8 mouse cellular contexts compared by ENCODE assay signal in genomic region chr7:4556256-4557166, GRCm38 (mm10). TPM values are rescaled to one million over a fixed set of nuclear protein-coding genes. Genes with fewer than 3 reads are reported as not detected.
A peak's percentile ranks its signal among the peaks of the same experiment; 100 is the strongest.
DNase-seq lines count a peak whose midpoint lies in the region; ATAC-seq and TF ChIP-seq lines count a peak whose summit lies in the region.

No protein-coding gene starts in this region.

- H3K27me3 ChIP-seq in E14TG2a.4 (ENCODE audit: insufficient read depth, low read length) = peaks cover 14% of the 10 kb centered on the region
- H3K27me3 ChIP-seq in forebrain, embryonic 11.5 days (ENCODE audit: control insufficient read depth, insufficient read depth, low read length) = no peaks in the 10 kb centered on the region
- peaks cover 4% of the 10 kb centered on the region for H3K27me3 ChIP-seq in liver, embryonic 15.5 days
- H3K27me3 ChIP-seq in neural tube, embryonic 14.5 days (ENCODE audit: control insufficient read depth, insufficient read depth, low read length) = no peaks in the 10 kb centered on the region
- no peaks in the 10 kb centered on the region for H3K27me3 ChIP-seq in testis, adult 2 months (ENCODE audit: control insufficient read depth, insufficient read depth, low read length)

- peak; percentile 86 for ATAC-seq in forebrain, embryonic 11.5 days (replicated peaks; ENCODE audit: low FRiP score)
- ATAC-seq in liver, embryonic 15.5 days (ENCODE audit: insufficient read depth) = peak; percentile 60
- peak; percentile 96 for ATAC-seq in neural tube, embryonic 14.5 days (ENCODE audit: low read depth)

- H3K4me1 ChIP-seq in E14TG2a.4 (replicated peaks; ENCODE audit: low read depth, low read length) = peaks cover 6% of the 10 kb centered on the region; the same call in 1 of the 2 replicates
- H3K4me1 ChIP-seq in forebrain, embryonic 11.5 days (replicated peaks; ENCODE audit: control insufficient read depth, insufficient read depth, low read length) = no peaks in the 10 kb centered on the region
- H3K4me1 ChIP-seq in liver, embryonic 15.5 days (replicated peaks) = no peaks in the 10 kb centered on the region
- H3K4me1 ChIP-seq in neural tube, embryonic 14.5 days (ENCODE audit: control insufficient read depth, insufficient read depth, low read length) = no peaks in the 10 kb centered on the region
- H3K4me1 ChIP-seq in testis, adult 2 months (ENCODE audit: control insufficient read depth, insufficient read depth, low read length) = no peaks in the 10 kb centered on the region

- H3K9me3 ChIP-seq in E14TG2a.4 (ENCODE audit: low read length) = no peaks in the 10 kb centered on the region
- H3K9me3 ChIP-seq in forebrain, embryonic 11.5 days (ENCODE audit: control insufficient read depth, low read length) = no peaks in the 10 kb centered on the region
- no peaks in the 10 kb centered on the region for H3K9me3 ChIP-seq in liver, embryonic 15.5 days (replicated peaks)
- no peaks in the 10 kb centered on the region for H3K9me3 ChIP-seq in neural tube, embryonic 14.5 days (ENCODE audit: control insufficient read depth, low read length)

- H3K27ac ChIP-seq in forebrain, embryonic 11.5 days (ENCODE audit: low read depth, low read length) = no peak overlapping the region
- no peak overlapping the region for H3K27ac ChIP-seq in liver, embryonic 15.5 days (replicated peaks)
- H3K27ac ChIP-seq in neural tube, embryonic 14.5 days (ENCODE audit: low read depth, low read length) = no peak overlapping the region
- H3K27ac ChIP-seq in testis, adult 2 months (ENCODE audit: control insufficient read depth, insufficient read depth, low read depth, low read length) = no peak overlapping the region

- no peak overlapping the region; the same call in 1 of the 2 replicates for H3K4me2 ChIP-seq in forebrain, embryonic 11.5 days (ENCODE audit: low read depth, low read length, severe bottlenecking)
- H3K4me2 ChIP-seq in liver, embryonic 15.5 days = no peak overlapping the region
- H3K4me2 ChIP-seq in neural tube, embryonic 14.5 days (ENCODE audit: low read depth, low read length) = peak overlapping the region; percentile 30

- no peak overlapping the region for H3K9ac ChIP-seq in forebrain, embryonic 11.5 days (ENCODE audit: low read length)
- no peak overlapping the region for H3K9ac ChIP-seq in liver, embryonic 15.5 days
- H3K9ac ChIP-seq in neural tube, embryonic 14.5 days (replicated peaks; ENCODE audit: low read depth, low read length) = no peak overlapping the region

- no peaks in the 10 kb centered on the region for H3K36me3 ChIP-seq in E14TG2a.4 (ENCODE audit: insufficient read depth, low read length)
- H3K36me3 ChIP-seq in forebrain, embryonic 11.5 days (ENCODE audit: control insufficient read depth, insufficient read depth, low read length) = no peaks in the 10 kb centered on the region
- H3K36me3 ChIP-seq in liver, embryonic 15.5 days (replicated peaks) = no peaks in the 10 kb centered on the region
- H3K36me3 ChIP-seq in neural tube, embryonic 14.5 days (ENCODE audit: control insufficient read depth, insufficient read depth, low read length) = no peaks in the 10 kb centered on the region
- no peaks in the 10 kb centered on the region for H3K36me3 ChIP-seq in testis, adult 2 months (ENCODE audit: control insufficient read depth, insufficient read depth, low read length)

- H3K4me3 ChIP-seq in E14TG2a.4 (replicated peaks; ENCODE audit: low read length) = no peak overlapping the region
- no peak overlapping the region for H3K4me3 ChIP-seq in forebrain, embryonic 11.5 days (ENCODE audit: low read depth, low read length)
- no peak overlapping the region for H3K4me3 ChIP-seq in liver, embryonic 15.5 days (replicated peaks)
- H3K4me3 ChIP-seq in neural tube, embryonic 14.5 days (ENCODE audit: low read depth, low read length) = no peak overlapping the region
- H3K4me3 ChIP-seq in testis, adult 2 months (ENCODE audit: control insufficient read depth, low read depth, low read length) = peak overlapping the region; percentile 32

- peak; percentile 71 for DNase-seq in c-Kit-positive CD71-positive TER-119-negative erythroid progenitor cells, embryonic 14.5 days (ENCODE audit: low read depth)
- peak; percentile 90 for DNase-seq in forebrain, embryonic 11.5 days (ENCODE audit: low spot score)
- peak; percentile 73 to 88 for DNase-seq in heart, postnatal 10 days
- peak; percentile 83 for DNase-seq in kidney, postnatal 4 days

- TF ChIP-seq CTCF in E14TG2a.4 (conservative IDR thresholded peaks at IDR 0.05; ENCODE audit: low read length) = peak; percentile 84
- TF ChIP-seq CTCF in testis, adult 2 months (IDR thresholded peaks at IDR 0.05; ENCODE audit: control insufficient read depth, insufficient read depth, insufficient replicate concordance, low read depth, low read length) = peak; percentile 74; the same call in 1 of the 2 replicates

- no peak for TF ChIP-seq POLR2A in testis, adult 2 months (IDR thresholded peaks at IDR 0.05; ENCODE audit: control insufficient read depth, low read depth, low read length)

- WGBS in forebrain, embryonic 11.5 days = 26% methylated on average over 15 of the region's 15 CpGs
- WGBS in liver, embryonic 15.5 days (ENCODE audit: insufficient replicate concordance) = 17% methylated on average over 15 of the region's 15 CpGs
- WGBS in neural tube, embryonic 14.5 days = 24% methylated on average over 15 of the region's 15 CpGs

- intact Hi-C loops in heart, postnatal 10 days (cut with DNase I) = loop anchor here (2.0 to 5.0 kb wide), 4 partner anchors 66 to 384 kb away; no protein-coding TSS in a partner anchor

RNA-seq across cellular contexts. Expression of gene Syt5, which starts 9.2 kb away (rescaled TPM):
- 13.5 and 15.3 TPM in 2 replicates for polyA plus RNA-seq in forebrain, embryonic 11.5 days (2014; fragmentation: Nextera tagmentation; extraction: Ambion mirVana)
- 1 to 10 TPM; 1.7 to 2.4 TPM for total RNA-seq in heart, postnatal 10 days (2021)
- polyA plus RNA-seq in liver, embryonic 15.5 days (2015; fragmentation: Nextera tagmentation; extraction: Ambion mirVana) = 0.35 and 0.77 TPM in 2 replicates
- 71.5 and 79.9 TPM in 2 replicates for polyA plus RNA-seq in neural tube, embryonic 14.5 days (2014; fragmentation: Nextera tagmentation; extraction: Ambion mirVana)
- 4.5 TPM in 2 replicates for polyA plus RNA-seq in testis, adult 2 months (2012; rRNA removed)

RNA-seq across cellular contexts. Expression of gene Dnaaf3, which starts 24.3 kb away (rescaled TPM):
- 1.4 and 2.0 TPM in 2 replicates for polyA plus RNA-seq in forebrain, embryonic 11.5 days (2014; fragmentation: Nextera tagmentation; extraction: Ambion mirVana)
- total RNA-seq in heart, postnatal 10 days (2021) = under 1 TPM; 0.81 to 0.87 TPM
- 0.07 and 0.26 TPM in 2 replicates for polyA plus RNA-seq in liver, embryonic 15.5 days (2015; fragmentation: Nextera tagmentation; extraction: Ambion mirVana)
- polyA plus RNA-seq in neural tube, embryonic 14.5 days (2014; fragmentation: Nextera tagmentation; extraction: Ambion mirVana) = 0.66 and 0.91 TPM in 2 replicates
- 132 and 148 TPM in 2 replicates for polyA plus RNA-seq in testis, adult 2 months (2012; rRNA removed)

RNA-seq across cellular contexts. Expression of gene Tnni3, which starts 32.5 kb away (rescaled TPM):
- polyA plus RNA-seq in forebrain, embryonic 11.5 days (2014; fragmentation: Nextera tagmentation; extraction: Ambion mirVana) = 1.8 and 2.4 TPM in 2 replicates
- 1,000 to 10,000 TPM; 6,124 to 6,345 TPM for total RNA-seq in heart, postnatal 10 days (2021)
- polyA plus RNA-seq in liver, embryonic 15.5 days (2015; fragmentation: Nextera tagmentation; extraction: Ambion mirVana) = 0.39 and 1.3 TPM in 2 replicates
- polyA plus RNA-seq in neural tube, embryonic 14.5 days (2014; fragmentation: Nextera tagmentation; extraction: Ambion mirVana) = 0.84 and 2.0 TPM in 2 replicates
- 59.3 TPM in 2 replicates for polyA plus RNA-seq in testis, adult 2 months (2012; rRNA removed)

RNA-seq across cellular contexts. Expression of gene Tnnt1, which starts 40.3 kb away (rescaled TPM):
- polyA plus RNA-seq in forebrain, embryonic 11.5 days (2014; fragmentation: Nextera tagmentation; extraction: Ambion mirVana) = 4.2 and 5.6 TPM in 2 replicates
- 10 to 100 TPM; 36.1 to 38.1 TPM for total RNA-seq in heart, postnatal 10 days (2021)
- polyA plus RNA-seq in liver, embryonic 15.5 days (2015; fragmentation: Nextera tagmentation; extraction: Ambion mirVana) = 11.7 and 16.9 TPM in 2 replicates
- 2.8 and 4.9 TPM in 2 replicates for polyA plus RNA-seq in neural tube, embryonic 14.5 days (2014; fragmentation: Nextera tagmentation; extraction: Ambion mirVana)
- polyA plus RNA-seq in testis, adult 2 months (2012; rRNA removed) = 0.62 and 0.77 TPM in 2 replicates

RNA-seq across cellular contexts. Expression of gene Ptprh, which starts 47.3 kb away (rescaled TPM):
- not detected in 2 replicates for polyA plus RNA-seq in forebrain, embryonic 11.5 days (2014; fragmentation: Nextera tagmentation; extraction: Ambion mirVana)
- not detected for total RNA-seq in heart, postnatal 10 days (2021)
- polyA plus RNA-seq in liver, embryonic 15.5 days (2015; fragmentation: Nextera tagmentation; extraction: Ambion mirVana) = not detected in 2 replicates
- 0.20 and 0.22 TPM in 2 replicates for polyA plus RNA-seq in neural tube, embryonic 14.5 days (2014; fragmentation: Nextera tagmentation; extraction: Ambion mirVana)
- 1.8 and 2.9 TPM in 2 replicates for polyA plus RNA-seq in testis, adult 2 months (2012; rRNA removed)

Comparison
In these comparisons a context has a peak if more than half of its experiments do, and no peak if none do; other contexts are left out.
1. RNA of gene Dnaaf3, which starts 24.3 kb away (polyA plus RNA-seq): 132 to 148 TPM in testis, adult 2 months; 1.4 to 2.0 TPM in forebrain, embryonic 11.5 days, 0.66 to 0.91 TPM in neural tube, embryonic 14.5 days and 0.07 to 0.26 TPM in liver, embryonic 15.5 days; every median in the first group is over 10 times any median in the second.
2. RNA of gene Tnni3, which starts 32.5 kb away (polyA plus RNA-seq): 59.3 TPM in testis, adult 2 months; 1.8 to 2.4 TPM in forebrain, embryonic 11.5 days, 0.39 to 1.3 TPM in liver, embryonic 15.5 days and 0.84 to 2.0 TPM in neural tube, embryonic 14.5 days; every median in the first group is over 10 times any median in the second.
3. Peak in every context shown above with its lines, with median percentiles within 50 percentile points of each other: DNase-seq and ATAC-seq.